Mouse (Mus musculus) activated CD4-positive, CD25-positive, alpha-beta regulatory T cell, adult 4 months (primary cell): ENCODE data around the gene Mlph. TPM values are rescaled to one million over a fixed set of nuclear protein-coding genes. Genes with fewer than 3 reads are reported as not detected.

Experiments used
- ATAC-seq: one replicate; pipeline ENCODE4 v1.8.0; 2017
- polyA plus RNA-seq, 2 experiments: library from polyadenylated mRNA; unstranded; fragments of 100-300 nt; shearing (Covaris generic); gene quantifications; one replicate each; pipeline ENCODE4 v1.2.1; 2017

Mlph gene
- not detected for polyA plus RNA-seq

DNA sequence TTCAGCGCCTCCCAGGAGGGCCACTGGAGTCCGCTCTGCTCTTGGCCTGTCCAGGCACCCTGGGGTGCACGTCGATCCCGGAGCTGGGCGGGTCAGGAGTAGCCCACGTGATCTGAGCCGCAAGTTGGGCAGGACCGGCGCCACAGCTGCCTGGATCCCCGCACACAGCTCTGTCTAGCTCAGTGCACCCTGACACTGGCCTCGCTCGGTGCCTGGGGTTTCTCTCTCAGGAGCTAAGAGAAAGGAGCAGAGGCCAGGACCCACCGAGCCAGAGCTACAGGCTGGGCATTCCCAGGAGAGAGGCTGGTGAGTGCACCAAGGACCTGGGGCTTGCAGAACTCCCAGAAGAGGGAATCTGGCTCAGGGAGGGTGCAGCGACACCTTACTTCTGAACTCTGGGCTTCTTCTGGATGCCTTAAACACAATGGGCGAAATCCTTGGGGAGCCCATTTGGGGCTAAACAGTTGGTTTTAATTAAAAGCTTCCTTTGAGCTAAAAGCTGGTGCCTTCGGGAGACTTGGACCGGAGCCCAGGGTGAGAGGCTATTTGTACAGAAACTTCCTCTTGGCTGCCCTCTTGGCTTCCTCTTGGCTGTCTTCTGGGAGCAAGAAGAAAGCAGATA lies at the start of gene Mlph:
Gene Mlph, plus strand, starts transcription at position 138 of the 622 bp plus-strand sequence.
- no peak for ATAC-seq

GRCm38 (mm10) chr1:90866734-90867133 lies 48.2 kb upstream of the Mlph start:
- ATAC-seq = no peak

DNA sequence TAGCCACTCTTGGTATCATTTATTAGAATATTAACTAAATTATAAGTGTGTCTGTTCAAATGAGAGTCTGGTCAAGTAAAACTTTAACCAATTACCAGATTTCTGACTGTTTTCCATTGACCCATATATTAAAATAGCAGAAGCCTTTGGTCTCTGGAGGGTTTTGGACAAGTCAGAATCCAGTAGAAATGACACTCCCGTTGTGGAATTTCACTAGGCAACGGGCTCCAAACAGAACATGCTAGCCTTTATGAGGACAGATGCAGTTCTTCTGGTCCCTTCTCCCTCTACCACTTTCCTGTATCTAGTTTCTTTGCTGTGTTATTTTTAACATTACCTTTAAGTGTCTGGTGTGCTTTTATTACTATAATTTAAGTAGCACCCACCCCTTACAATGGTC lies 44.3 kb upstream of the Mlph start:
- no peak for ATAC-seq

DNA sequence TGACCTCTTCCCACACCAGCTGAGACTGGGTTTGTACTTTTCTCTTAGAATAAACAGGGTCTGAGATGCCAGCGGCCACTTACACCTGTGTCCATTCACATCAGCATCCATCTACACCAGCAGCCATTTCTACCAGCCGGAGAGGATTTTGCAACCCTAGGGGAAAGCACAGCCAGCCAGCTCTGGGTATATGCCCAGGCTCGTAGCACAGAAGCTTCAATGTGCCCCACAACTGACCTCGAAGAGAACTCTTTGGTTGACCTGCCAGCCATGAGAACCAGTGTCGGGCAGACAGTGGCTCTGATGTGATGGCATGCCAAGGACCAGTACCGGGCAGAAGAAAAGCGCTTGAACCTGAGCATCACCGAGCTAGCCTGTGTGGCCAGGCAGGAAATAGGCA lies 39.5 kb upstream of the Mlph start:
- no peak for ATAC-seq

GRCm38 (mm10) chr1:90875961-90876360 lies 38.9 kb upstream of the Mlph start:
- no peak for ATAC-seq

- ATAC-seq = no peak
Measured at GRCm38 (mm10) chr1:90876486-90877270, 38.2 kb upstream of the Mlph start.

DNA sequence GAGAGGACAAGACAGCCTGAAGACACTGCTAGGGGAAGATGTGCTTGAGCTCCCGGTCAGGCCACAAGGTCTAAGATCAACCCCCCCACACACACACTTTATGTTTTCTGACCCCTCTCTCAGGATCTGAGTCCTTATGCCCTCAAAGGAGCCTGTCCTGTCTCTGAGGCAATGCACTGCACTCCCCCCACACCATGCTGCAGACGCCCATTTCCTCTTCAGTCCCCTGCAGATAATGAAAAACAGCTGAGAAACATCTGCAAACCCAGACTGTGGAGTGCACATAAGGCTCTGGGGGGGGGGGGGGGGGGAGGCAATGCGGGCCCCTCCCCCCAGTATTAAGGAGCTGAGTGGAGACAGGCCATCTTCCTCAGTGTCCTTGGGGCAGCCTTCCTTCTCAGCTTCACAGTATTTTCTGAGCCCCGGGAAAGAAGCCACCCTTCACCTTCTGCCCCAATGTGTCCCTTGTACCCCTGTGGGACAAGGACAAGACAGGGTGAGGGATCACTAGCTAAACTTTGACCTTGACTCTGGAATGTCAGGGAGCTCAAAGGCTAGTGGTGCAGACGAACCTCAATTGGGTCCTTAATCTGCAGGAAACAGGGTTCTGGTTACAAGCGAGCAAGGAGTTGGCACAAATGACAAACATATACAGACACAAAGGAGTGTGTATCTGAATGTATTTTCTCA lies 29.0 kb upstream of the Mlph start:
- no peak for ATAC-seq

DNA sequence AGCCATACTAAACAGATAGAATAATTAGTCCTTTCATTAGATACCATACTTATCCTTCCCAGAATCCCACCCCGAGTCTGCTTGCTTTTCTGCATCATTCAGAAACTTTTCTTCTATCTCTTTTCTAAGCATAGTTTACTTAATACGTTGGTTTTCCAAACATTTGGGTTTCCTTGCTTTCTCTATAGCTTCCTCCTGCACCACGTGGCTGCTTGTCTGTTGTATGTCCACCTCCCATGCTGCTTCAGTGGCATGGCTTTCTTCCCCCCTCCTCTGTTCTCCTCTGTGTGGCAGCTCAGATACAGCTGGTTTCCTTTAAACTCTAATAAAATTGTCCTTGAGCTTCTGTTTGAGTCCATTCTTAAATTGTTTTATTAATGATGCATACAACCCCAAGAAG lies 20.4 kb upstream of the Mlph start:
- no peak for ATAC-seq

GRCm38 (mm10) chr1:90895004-90895403 lies 19.9 kb upstream of the Mlph start:
- no peak for ATAC-seq

GRCm38 (mm10) chr1:90896281-90896680 lies 18.6 kb upstream of the Mlph start:
- no peak for ATAC-seq

DNA sequence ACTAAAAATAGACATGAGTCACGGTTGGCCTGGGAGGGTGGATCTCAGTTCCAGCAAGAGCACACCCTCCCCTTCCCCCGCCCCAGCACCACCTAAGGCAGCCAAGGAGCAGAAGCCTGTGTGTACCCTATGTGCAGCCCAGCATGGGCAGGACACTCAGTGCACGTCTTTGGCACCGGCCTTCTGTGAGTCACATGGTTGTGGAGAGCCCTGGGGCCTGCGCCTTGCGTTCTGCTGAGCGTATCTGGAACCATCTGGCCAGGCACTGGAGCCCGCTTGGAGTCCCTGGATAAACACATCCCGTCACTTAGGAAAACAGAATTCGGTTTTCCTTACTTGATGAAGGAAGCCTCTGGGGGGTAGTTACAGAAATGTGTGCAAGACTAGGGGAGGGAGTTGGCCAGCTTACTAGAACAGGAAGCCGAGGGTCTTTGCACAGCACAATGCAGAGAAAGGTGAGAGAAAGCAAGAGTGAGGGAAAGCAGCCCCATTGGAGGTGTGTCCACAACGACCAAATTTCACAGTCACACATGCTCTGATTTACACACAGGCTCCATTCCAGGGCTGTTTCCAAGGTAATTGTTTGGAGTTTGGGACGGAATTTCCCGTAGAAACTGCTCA lies 18.0 kb upstream of the Mlph start:
- no peak for ATAC-seq

- ATAC-seq = no peak
Measured at GRCm38 (mm10) chr1:90898012-90898411, 16.9 kb upstream of the Mlph start.

- ATAC-seq = no peak
Measured at GRCm38 (mm10) chr1:90899816-90900215, 15.1 kb upstream of the Mlph start.

GRCm38 (mm10) chr1:90900406-90900805 lies 14.5 kb upstream of the Mlph start:
- no peak for ATAC-seq

- ATAC-seq = no peak
Measured at GRCm38 (mm10) chr1:90901246-90901645, 13.6 kb upstream of the Mlph start.

DNA sequence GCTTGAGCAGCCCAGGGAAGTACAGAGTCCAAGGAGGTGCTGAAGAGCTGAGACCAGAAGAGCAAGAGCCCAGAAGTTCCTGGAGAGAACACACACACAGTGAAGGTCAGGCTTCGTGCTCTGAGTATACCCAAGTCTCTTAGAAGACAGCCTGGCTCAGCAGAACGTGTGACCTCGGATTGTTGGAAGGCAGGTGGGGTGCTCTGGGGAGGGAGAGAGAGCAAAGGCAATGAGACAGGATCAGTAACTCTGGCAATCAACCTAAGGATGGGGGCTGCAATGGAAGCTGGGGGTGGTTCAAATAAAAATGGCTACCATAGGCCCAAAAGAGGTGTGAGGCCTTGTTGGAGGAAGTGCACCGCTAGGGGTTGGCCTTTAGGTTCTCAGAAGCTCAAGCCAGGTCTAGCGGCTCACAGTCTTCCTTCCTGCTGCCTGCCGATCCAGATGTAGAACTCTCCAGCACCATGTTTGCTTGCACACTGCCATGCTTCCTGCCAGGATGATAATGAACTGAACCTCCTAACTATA lies 13.1 kb upstream of the Mlph start:
- ATAC-seq = no peak

DNA sequence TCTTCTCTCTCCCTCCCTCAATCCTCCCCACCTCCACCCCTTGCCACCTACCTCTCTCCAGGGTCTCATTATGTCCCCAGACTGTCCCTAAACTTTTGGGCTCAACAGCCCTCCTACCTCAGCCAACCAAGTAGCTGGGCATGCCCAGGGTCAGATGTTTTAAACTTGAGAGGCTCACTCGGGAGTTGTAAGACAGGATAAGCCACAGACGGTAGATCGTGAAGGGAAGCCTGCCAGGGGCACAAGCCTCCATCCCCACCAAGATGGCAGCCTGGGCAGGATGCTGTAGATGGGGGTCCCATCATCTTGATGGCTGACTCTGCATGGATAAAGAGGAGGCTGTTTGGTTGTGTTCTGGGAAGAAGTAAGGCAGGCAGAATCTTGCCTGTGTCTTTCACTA lies 12.1 kb upstream of the Mlph start:
- ATAC-seq = no peak

DNA sequence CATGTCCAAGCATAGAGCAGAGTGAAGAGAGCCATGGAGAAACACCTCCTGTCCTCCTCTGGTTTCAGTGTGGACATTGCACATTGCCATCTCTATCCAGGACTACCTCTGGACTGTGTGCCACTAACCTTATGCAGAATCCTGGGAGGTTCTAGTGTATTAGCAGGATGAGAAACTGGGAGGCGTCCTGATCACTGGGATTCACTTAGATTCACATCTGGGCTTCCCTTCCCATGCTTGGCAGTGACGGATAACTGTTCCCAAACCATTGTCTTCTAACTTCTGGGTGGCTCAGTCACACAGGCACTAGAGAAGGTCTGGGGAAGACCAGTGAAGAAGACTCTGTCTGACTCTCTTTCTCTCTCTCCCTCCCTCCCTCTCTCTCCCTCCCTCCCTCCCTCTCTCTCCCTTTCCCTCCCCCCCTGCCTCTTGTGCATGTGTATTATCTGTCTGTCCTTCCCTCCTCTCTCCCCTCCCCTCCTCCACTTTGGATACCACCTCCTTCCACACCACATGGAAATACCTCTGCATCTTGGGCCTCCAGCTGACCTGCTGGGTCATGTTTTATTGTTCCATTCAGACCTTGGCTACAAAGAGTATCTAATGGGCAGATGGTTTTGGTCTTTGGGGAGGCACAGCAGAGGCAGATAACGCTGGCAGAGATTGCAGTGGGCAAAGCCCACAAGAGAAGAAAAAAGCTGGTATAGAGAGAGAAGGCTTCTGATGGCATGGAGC lies 11.5 kb upstream of the Mlph start:
- no peak for ATAC-seq

GRCm38 (mm10) chr1:90903971-90904458 lies 10.9 kb upstream of the Mlph start:
- no peak for ATAC-seq

GRCm38 (mm10) chr1:90904729-90905404 lies 10.0 kb upstream of the Mlph start:
- no peak for ATAC-seq

GRCm38 (mm10) chr1:90906357-90906756 lies 8.5 kb upstream of the Mlph start:
- no peak for ATAC-seq

DNA sequence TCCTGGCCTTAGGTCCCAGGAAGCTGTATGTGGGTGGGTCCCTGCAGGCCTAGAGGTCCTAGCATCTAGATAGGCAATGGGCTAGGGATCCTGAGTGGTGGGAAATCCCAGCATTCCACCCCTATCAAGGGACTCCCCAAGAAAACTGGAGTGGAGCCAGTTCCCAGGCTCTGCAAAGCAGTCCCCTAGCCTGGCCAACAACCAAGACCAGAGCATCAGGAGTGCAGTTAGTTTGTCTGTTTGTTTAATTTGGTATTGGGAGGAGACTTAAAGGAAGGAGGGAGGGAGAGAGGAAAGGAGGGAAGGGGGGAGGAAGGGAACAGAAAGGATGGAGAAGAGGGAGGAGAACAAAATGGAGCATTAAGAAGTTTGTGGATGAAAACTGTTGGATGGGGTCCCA lies 5.7 kb upstream of the Mlph start:
- no peak for ATAC-seq
